Mouse (Mus musculus): ENCODE data around the gene Unc119b. TPM values are rescaled to one million over a fixed set of nuclear protein-coding genes. Genes with fewer than 3 reads are reported as not detected.
"Not testable (repeated sequence)": the region's sequence is repeated elsewhere in the genome, so short reads cannot be mapped to it uniquely, and the experiment has no call there.

Gene Unc119b
- polyA plus RNA-seq, 1 experiment from 2014 or later, result 22.2 TPM

DNA sequence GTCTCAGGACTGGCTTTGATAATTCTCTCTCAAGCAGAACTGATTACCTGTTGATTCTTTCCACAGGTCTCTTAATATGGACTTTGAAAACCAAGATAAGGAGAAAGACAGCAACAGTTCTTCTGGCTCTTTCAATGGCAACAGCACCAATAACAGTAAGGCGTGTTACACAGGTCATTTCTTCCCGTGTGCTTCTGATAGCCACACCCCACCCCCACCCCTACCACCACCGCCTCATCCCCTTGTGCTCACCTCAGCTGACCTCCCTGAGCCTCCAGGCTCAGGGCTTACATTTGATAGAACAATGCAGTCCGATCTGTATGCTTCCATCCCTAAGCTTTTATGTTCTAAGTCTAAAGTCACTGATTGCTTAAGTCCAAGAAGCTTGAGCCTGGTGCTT lies 60.0 kb downstream of the Unc119b start:
- Histone ChIP-seq H3K27me3 (ENCODE audit: control insufficient read depth, insufficient read depth, low read length) (no peaks in the 10 kb centered on the region), H3K9ac (ENCODE audit: low read length) (no peak overlapping the region), H3K27ac (ENCODE audit: low read length) (no peak overlapping the region), H3K4me3 (replicated peaks; ENCODE audit: low read length) (no peak overlapping the region), H3K9me3 (replicated peaks; ENCODE audit: control insufficient read depth, low read length) (no peaks in the 10 kb centered on the region), H3K36me3 (ENCODE audit: control insufficient read depth, insufficient read depth, low read length) (no peaks in the 10 kb centered on the region), H3K4me1 (ENCODE audit: control insufficient read depth, insufficient read depth, low read length) (peaks cover 24% of the 10 kb centered on the region), H3K4me2 (ENCODE audit: low read depth, low read length) (no peak overlapping the region)
- 51% methylated on average over 4 of the region's 4 CpGs for WGBS
- no peak for ATAC-seq (ENCODE audit: insufficient read depth, low FRiP score)

DNA sequence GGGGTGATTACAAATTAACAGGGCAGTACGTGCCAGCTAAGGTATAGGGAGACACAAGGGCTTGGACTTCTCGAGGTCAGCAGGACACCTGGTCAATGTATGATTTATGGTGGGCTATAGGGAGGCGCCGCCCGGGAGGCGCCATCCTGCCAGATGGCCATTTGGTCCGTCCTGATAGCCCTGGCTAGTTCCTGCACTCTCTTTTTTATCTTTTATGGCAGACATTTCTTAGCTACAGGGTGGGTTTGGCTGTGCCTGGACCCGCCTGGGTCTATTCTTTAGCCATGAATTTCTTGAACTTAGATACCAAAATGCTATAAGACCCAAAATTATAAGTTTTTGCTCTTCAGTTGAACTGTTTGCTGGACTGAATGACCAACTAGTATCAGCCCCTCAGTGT lies 61.5 kb downstream of the Unc119b start:
- not testable (repeated sequence) for ATAC-seq (ENCODE audit: insufficient read depth, low FRiP score); H3K36me3 ChIP-seq (ENCODE audit: control insufficient read depth, insufficient read depth, low read length); H3K4me2 ChIP-seq (ENCODE audit: low read depth, low read length)

More for the DNA sequence above, 61.5 kb downstream of the Unc119b start:
- WGBS, result 64% methylated on average over 8 of the region's 8 CpGs
- not testable (repeated sequence) for H3K9ac ChIP-seq (ENCODE audit: low read length); H3K27ac ChIP-seq (ENCODE audit: low read length); H3K9me3 ChIP-seq (replicated peaks; ENCODE audit: control insufficient read depth, low read length); H3K4me3 ChIP-seq (replicated peaks; ENCODE audit: low read length); H3K27me3 ChIP-seq (ENCODE audit: control insufficient read depth, insufficient read depth, low read length)
- peaks cover 28% of the 10 kb centered on the region for H3K4me1 ChIP-seq (ENCODE audit: control insufficient read depth, insufficient read depth, low read length)

Other genes starting within 250 kb of the Unc119b start
- 7.8 and 8.1 TPM in 2 replicates for gene Oasl2, start 238.0 kb downstream of the Unc119b start, polyA plus RNA-seq (2015; fragmentation: Nextera tagmentation; extraction: Ambion mirVana)
- gene Oasl1, start 211.7 kb downstream of the Unc119b start, polyA plus RNA-seq (2015; fragmentation: Nextera tagmentation; extraction: Ambion mirVana), result 1.3 and 2.1 TPM in 2 replicates
- 45.6 and 53.5 TPM in 2 replicates for gene 2210016L21Rik, start 192.8 kb downstream of the Unc119b start, polyA plus RNA-seq (2015; fragmentation: Nextera tagmentation; extraction: Ambion mirVana)
- 8.7 and 9.8 TPM in 2 replicates for gene Hnf1a, start 163.9 kb downstream of the Unc119b start, polyA plus RNA-seq (2015; fragmentation: Nextera tagmentation; extraction: Ambion mirVana)
- gene Sppl3, start 123.8 kb downstream of the Unc119b start, polyA plus RNA-seq (2015; fragmentation: Nextera tagmentation; extraction: Ambion mirVana), result 9.6 and 10.6 TPM in 2 replicates
- gene Gm10401, start 36.7 kb downstream of the Unc119b start, polyA plus RNA-seq (2015; fragmentation: Nextera tagmentation; extraction: Ambion mirVana), result 20.2 and 27.8 TPM in 2 replicates
- 50.8 and 53.3 TPM in 2 replicates for gene Acads, start 15.6 kb downstream of the Unc119b start, polyA plus RNA-seq (2015; fragmentation: Nextera tagmentation; extraction: Ambion mirVana)
- 66.2 and 68.8 TPM in 2 replicates for gene Mlec, start 23.2 kb upstream of the Unc119b start, polyA plus RNA-seq (2015; fragmentation: Nextera tagmentation; extraction: Ambion mirVana)
- gene Cabp1, start 59.4 kb upstream of the Unc119b start, polyA plus RNA-seq (2015; fragmentation: Nextera tagmentation; extraction: Ambion mirVana), result 0.65 and 1.4 TPM in 2 replicates
- 88.6 and 100 TPM in 2 replicates for gene Pop5, start 100.9 kb upstream of the Unc119b start, polyA plus RNA-seq (2015; fragmentation: Nextera tagmentation; extraction: Ambion mirVana)
- 85.1 and 99.8 TPM in 2 replicates for gene Rnf10, start 137.9 kb upstream of the Unc119b start, polyA plus RNA-seq (2015; fragmentation: Nextera tagmentation; extraction: Ambion mirVana)
- 46.5 and 49.2 TPM in 2 replicates for gene Coq5, start 144.7 kb upstream of the Unc119b start, polyA plus RNA-seq (2015; fragmentation: Nextera tagmentation; extraction: Ambion mirVana)
- 1,419 and 1,514 TPM in 2 replicates for gene Dynll1, start 166.0 kb upstream of the Unc119b start, polyA plus RNA-seq (2015; fragmentation: Nextera tagmentation; extraction: Ambion mirVana)
- gene Srsf9, start 192.2 kb upstream of the Unc119b start, polyA plus RNA-seq (2015; fragmentation: Nextera tagmentation; extraction: Ambion mirVana), result 111 and 127 TPM in 2 replicates
- 21.3 and 24.5 TPM in 2 replicates for gene Gatc, start 206.2 kb upstream of the Unc119b start, polyA plus RNA-seq (2015; fragmentation: Nextera tagmentation; extraction: Ambion mirVana)
- 49.4 and 60.9 TPM in 2 replicates for gene Triap1, start 206.2 kb upstream of the Unc119b start, polyA plus RNA-seq (2015; fragmentation: Nextera tagmentation; extraction: Ambion mirVana)
- gene Cox6a1, start 214.0 kb upstream of the Unc119b start, polyA plus RNA-seq (2015; fragmentation: Nextera tagmentation; extraction: Ambion mirVana), result 927 and 1,043 TPM in 2 replicates

Measured in stomach, embryonic 16.5 days (tissue).